Mouse (Mus musculus) left cerebral cortex, adult 8-10 months (tissue): ENCODE measurements around the gene Gucd1. TPM values are rescaled to one million over a fixed set of nuclear protein-coding genes. Genes with fewer than 3 reads are reported as not detected.
"Not testable (repeated sequence)": the region's sequence is repeated elsewhere in the genome, so short reads cannot be mapped to it uniquely, and the experiment has no call there.

ENCODE experiments used
- DNase-seq, 2 experiments: peaks; one replicate each; pipeline ENCODE4 v3.0.0; 2022; ENCODE audit warnings: low spot score in 2 of 2
- total RNA-seq, 4 experiments: library from RNA; stranded (reverse); gene quantifications; 2 replicates each; pipeline ENCODE4 v1.2.4; 2022

The Gucd1 gene
- total RNA-seq, 4 experiments from 2014 or later = 14.2 to 19.2 (median 15.2) TPM

DNA sequence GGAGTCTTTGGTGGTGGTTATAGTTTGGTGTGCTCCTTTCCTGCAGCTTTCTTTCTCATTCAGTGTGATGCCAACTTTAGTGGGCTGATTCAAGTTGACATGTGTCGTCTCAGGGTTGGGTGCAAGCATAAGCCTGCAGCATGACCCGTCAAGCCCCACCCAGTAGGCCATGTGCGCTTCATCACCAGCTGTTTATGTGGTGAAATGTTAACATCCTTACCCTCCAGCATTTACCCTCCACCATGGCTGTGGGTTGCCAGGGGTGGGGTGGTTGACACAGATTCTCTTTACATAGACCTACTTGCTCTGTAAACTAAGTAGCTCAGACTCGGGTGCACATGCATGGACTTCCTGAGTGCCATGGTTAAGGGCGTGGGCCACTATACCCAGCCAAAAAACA is 18.4 kb upstream of the Gucd1 start:
- no peak for DNase-seq

DNA sequence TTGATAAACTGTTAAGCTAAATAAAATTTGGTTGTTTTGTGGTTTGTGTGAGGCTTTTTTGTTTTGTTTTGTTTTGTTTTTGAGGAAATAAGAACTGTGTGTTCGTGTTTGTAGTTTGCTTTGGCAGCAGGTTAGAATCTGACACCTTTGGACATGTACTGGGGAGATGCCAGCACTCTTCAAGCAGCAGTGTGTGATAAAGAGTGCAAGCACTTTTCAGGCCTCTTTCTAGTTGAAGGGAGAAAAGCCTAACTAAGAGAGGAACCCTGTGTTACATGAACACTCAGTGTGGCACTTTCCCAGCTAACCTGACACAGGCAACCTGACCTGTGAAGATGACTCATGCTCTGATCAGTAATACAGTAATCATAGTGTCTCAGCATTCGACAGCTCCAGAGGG is 17.7 kb upstream of the Gucd1 start:
- DNase-seq = no peak

DNA sequence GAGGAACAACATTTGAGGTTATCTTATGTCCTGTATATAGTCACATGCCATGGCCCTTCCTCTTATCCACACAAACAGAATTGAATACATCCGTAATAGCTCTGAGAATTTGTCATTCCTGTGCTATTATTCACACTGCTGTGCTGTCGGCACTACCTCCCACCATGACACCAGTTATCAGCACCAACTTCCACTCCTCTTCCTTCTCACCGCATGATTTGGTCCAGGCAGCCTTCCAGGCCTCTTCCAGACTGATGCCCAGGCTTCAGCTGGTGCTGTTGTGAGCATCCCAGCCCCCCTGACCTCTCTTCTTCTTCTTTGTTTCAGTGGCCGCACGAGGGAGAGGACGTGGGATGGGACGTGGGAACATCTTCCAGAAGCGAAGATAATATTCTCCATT is 17.2 kb upstream of the Gucd1 start:
- no peak for DNase-seq

DNA sequence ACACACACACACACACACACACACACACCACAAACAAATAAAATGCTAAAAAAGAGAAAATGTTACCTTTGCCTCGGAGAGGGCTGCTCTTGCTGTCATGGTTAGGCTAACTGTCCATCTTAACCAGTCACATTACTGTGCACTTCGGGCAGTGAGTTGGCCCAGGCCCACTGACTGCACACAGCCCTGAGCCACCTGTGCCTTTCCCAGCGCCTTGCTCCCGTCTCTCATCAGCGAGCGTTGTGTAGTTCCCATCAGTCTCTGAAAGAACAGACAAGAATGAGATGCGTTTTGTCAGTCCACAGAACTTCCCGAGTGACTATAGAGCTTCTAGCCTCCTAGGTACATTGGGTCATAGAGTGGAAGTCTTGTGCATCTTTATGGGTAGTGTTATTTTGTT is 16.4 kb upstream of the Gucd1 start:
- DNase-seq = no peak

DNA sequence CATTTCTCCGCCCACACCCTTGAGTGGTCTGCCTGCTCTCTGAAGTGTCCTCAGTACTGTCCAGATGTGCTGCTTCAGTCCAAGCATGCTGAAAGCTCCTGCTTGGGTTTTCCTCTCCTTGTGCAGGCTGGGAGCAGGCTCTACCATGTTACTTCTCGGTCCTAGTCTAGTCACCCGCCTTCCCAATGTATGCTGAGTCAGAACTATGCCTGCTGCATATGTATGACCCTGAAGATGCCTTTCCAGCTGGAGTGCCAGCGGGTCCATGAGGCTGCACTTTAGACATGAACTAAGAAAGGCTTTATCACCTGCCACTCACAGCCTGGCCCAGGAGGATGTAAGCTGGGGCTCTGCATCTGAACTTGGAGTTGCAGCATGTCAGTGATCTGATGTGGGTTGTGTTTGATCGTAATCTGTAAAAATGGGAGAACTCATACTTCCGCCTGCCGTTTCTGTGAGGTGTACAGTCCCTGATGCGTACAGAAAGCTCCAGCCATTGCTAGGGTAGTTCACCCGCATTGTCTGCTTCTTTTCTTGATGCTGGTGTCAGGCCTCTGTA is 13.8 kb upstream of the Gucd1 start:
- DNase-seq = no peak

DNA sequence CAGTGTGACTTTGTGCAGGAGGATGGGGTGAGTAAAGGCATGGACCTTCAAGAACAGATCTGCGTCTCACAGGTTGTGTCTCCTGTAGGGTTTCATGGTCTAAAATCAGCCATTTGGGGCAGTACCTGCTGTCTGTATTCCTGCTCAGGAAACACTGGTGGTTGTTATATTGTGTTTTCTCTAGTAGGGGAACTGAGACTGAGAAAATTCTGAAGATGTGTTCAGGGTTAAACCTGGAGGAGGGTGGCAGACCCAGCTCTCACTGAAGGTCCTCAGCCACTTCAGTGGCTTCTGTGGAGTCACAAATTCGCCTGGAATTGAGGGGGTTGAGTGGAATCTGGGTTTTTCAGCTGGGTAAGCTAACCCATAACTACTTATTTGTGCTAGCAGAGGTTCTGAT is 12.6 kb upstream of the Gucd1 start:
- DNase-seq = no peak

DNA sequence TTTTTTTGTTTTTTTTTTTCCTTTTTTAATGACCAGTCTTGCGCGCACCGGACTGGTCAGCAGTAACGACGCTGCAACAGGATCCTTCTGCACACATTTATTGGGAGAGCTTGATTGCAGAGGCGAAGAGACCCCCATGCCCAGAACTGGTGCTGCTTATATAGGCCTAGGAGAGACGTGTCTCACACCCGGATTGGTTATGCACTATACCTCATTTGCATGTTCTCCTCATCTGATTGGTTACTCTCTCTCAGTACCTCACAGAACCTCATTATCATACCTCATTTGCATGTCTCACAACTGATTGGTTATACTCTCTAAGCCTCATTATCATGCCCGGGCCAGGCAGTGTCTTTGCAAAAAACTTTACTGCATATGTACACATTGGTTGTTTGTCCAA is 7.7 kb upstream of the Gucd1 start:
- not testable (repeated sequence) for DNase-seq

DNA sequence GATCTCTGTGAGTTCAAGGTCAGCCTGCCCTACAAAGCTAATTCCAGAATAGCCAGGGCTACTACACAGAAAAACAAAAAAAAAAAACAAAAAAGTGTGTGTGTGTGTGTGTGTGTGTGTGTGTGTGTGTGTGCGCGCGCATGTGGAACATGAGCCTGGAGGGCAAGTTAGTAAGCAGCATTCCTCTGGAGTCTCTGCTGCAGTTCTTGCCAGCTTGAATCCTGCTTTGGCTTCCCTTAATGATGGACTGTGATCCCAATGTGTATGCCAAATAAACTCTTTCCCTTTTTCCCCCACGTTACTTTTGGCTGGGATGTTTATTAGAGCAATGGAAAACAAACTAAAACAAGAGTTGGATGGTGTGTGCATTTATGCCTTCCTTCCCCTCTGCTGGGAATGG is 3.9 kb upstream of the Gucd1 start:
- no peak for DNase-seq

DNA sequence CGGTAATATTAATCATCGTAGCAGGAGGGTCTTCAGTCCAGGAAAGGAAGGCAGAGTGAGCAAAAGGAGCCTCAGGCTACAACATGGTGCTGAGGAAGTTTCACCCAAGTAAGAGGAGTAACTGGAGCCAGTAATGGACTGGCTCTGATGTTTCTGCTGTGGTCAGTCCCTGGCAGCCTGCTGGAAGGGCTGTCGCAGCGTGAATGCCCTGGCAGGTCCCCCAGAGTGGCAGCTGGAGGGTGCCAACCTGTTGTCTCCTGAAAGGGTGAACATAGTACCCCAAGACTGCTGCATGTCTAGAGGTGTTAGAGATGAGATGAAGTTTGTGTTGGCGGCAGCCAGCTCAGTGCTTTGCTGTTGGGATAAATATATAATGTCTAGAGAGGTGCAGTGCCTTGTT is 2.8 kb upstream of the Gucd1 start:
- no peak for DNase-seq

DNA sequence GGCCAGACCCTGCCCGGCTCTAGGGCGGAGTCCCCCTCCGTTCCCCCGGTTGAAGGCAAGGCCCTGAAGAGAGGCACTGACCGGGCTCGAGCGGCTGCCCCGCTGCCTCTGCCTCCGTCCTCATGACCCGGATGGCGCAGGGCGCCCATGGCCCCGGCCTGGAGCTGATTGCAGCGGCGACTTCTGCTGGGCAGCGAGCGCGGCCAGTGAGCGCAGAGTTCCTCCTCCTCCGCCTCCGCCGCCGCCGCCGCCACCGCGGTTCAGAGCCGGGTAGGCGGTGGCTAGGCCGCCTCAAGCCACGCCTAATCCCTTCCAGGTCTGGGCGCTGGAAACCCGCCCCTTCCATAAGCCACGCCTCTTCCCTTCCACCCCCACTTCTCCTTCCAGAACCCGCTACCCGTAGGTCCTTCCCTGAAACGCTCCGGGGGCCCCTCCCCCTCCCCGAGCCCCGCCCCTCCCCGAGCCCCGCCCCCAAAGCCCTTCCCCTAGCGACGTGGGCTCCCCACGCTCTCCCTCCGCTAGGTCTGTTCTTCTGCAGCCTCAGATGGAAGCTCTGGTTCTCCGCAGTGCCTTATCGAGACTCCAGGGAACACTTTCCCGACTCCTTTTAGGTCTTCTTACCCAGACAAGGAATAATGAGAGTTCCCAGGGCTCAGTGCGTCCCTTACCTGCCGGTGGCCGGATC is 557 bp downstream of the Gucd1 start, which contains the start of gene Snrpd3:
Snrpd3 (plus strand) TSS at position 479 of the 685 bp plus-strand sequence.
- DNase-seq = peak; percentile 73 to 92

DNA sequence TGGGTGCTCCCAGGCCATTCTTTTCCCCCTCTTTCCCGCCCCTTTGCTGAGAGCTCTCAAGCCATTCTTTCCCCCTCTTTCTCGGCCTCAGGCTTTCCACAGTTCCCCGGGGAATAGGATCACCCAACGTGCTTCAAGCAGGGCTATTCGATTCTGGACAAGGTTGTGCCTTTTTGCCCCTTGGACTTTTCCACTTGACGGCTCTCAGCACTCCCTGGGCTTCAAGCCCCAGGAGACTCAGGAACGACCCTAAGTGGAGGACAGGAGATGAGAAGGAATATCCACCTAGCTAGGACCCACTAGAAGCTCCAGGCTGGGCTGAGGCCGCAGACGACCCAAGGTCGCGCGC is 1.1 kb downstream of the Gucd1 start:
- no peak for DNase-seq

DNA sequence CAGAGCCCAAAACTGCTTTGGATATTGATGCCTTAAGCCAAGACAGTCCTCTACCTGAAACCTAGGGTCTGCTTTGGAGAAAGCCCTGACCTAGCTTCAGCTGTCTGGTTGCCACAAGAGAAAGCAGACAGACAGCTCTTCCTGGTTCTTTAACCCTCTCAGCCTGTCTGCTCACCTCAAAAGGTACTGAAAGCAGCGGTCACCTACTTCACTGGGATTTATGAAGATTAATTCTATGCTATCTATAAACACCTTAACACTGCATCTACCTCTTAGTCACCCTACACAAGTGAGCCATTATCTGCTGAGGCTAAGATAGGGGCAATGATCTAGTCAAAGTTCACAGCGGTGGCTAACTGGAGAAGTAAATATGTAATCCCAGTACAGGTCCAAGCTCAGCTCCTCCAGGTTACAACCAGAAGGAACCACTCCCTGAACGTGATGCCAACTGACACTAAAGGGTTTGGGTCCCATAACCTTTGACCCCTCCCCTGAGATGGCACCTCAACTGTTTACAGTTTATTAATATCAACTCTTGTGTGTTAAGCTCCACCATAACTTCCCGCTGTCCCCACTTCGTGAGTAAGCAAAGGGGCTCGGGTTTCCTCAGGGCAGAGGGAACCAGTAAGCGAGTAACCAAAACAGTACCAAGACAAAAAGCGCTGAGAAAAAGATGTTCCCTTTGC is 1.6 kb downstream of the Gucd1 start:
- DNase-seq = no peak

DNA sequence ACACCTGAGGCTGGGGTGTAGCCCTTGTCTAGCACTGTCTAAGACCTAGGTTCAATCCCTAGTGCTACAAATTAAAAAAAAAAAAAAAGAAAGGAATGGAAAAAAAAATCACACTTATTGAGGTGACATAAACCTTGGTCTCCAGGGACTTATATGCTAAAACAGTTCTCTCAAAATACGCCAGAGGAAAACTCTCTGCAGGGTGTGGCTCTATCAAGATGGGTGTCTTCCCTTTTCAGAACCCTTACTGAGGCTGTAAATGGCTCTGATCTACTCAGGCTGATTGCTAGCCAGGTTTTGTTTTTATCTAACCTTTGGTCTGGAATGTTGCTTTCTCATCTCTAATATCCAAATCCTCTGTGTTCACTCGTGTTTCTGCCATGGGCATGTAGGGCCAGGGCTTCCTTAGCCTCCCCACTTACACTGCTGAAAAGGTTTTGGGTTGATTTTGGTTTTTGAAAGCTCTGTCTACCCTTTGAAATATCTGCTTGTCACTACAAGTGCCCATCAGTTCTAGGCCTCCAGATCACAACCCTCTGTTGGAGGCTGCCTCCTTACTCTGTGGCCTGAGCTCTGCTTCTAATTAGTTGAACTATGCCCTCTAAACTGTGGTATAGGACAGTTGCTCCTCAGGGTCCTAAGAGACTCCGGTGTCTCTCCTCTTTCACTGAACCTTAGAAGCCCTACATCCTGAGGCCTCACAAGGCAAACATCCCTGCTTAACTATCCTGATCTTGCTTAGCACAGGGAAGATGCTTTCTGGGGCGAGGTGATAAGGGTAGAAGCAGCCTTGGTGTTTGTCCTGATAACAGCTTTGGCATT is 2.3 kb downstream of the Gucd1 start:
- no peak for DNase-seq

DNA sequence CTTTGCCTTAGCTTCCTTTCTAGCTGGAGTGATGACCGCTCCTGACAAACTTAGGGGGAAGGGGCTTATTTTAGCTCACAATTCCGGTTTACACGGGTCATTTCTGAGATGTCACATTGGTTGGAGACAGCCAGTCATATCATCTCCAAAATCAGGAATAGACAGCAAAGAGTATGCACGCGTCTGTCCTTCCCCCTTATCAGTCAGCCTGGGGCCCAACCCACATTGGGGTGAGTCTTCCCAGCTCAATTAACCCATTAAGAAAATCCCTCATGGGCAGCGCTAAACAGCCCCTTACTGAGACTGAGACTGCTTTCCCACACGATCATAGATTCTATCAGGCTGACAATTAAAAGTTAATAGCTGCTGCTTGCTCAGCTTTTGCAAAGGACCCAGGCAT is 3.4 kb downstream of the Gucd1 start:
- DNase-seq = no peak

DNA sequence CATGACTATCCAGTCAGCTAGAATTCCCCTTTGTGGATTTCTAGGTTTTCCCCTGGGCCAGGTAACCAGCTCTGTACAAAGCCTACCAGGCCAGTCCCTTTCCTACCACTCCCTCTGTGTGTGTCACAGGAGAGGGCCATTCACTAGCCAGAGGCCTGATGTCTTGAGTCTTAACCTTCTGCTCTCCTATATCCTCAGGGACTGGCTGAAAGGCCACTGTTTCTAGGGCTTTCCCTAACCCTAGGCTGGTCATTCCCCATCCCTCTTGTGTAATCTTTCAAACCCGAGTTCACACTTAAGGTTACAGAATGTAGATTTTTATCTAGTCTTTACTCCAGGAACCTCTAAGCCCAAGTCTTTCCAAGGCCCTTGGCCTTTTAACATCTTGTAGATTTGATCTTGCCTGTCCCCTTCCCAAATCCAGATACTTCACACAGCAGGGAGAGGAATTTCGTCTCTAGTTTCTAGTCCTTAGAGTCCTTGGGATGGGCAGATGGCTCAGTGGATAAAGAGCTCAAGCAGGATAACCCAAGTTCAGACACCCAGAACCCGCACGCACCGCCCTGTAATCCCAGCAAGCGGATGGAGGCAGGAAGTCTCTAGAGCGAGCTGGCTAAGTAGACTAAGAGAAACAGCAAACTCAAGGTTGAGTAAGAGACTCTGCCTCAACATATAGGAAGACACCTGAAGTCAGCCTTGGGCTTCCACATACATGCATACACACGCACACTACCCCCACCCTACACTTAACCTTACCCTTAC is 4.3 kb downstream of the Gucd1 start:
- DNase-seq = no peak

DNA sequence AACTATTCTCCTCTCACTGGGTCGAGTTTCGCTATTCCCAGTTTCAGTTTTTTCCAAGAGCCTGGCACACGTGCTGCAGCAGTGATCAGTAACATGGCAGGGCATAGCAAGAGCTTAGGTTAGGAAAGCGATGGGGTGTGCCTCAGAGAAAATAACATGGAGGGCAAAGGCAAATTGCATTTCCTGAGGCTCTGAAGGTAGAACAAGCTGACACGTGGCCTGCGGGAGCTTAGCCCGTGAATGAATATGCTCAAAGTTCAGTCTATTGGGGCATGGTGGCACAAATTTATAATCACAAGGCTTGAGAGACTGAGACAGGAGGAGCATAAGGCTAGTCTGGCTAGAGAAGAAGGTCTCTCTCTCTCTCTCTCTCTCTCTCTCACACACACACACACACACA is 5.0 kb downstream of the Gucd1 start:
- DNase-seq = no peak

DNA sequence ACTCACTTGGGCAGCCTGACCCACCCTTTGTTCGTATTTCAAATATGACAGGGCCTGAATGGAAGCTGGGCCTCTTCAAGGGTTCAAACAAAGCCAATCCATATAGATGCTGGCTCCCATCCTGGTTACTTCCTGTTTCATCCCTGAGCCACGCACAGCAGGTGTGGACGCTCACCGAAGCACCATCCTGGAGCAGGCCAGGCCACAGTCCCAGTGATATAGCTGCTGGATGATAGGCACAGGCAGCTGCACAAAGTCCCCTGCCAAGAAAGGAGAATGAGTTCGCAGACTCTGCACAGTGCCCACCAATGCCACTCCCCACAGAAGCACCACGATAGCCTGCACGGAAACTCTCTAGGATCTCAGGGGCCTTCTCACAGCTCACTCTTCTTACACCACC is 5.9 kb downstream of the Gucd1 start:
- DNase-seq = no peak

DNA sequence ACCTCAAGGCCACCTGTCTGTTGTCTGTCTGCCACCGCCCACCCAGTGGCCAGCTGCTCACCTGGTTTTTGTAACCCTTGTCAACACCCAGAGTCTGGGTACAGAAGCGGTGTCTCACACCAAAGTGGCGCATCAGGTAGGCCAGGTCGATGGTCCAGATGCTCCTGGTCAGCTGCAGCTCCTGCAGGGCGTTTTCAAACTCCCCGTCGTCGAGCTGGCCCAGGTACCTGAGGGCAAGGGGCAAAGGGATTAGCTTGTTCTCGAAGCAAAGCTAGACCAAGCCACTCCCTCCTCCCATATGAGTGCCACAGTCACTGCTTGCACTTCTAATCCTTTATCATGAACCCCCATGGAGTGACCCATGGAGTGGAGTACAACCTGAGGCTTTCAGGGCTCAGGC is 6.7 kb downstream of the Gucd1 start:
- no peak for DNase-seq

DNA sequence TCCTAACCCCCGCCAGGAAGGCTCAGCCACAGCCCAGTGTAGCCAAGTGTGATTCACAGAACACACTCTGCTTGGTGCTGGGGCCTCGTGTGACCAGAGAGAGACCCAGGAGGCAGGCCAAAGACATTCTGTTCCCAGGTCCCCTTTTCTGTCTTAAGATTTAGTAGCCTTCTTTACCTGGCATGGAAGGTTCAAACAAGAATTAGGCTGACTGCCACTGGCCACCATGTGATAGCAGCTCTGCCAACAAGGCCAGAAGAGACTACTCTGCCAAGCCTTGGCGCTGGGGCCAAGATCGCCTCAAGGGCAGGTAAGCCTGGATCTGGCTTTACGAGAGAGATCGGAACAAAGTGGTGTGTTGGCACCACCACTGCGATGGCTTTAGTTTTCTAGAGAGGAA is 7.3 kb downstream of the Gucd1 start:
- DNase-seq = no peak

DNA sequence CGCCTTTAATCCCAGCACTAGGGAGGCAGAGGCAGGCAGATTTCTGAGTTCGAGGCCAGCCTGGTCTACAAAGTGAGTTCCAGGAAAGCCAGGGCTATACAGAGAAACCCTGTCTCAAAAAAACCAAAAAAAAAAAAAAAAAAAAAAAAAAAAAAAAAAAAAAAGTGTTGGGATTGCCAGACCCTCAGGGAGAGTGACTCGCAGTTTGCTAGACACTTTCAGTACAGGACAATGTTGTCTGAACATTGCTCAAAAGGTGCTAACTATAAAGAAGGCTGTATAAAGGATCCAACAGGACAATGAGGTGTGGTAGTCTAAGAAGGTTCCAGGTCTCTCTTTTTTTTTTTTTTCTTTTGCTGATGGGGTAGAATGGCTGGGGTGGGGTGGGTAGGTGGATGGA is 11.8 kb downstream of the Gucd1 start:
- DNase-seq = not testable (repeated sequence)

DNA sequence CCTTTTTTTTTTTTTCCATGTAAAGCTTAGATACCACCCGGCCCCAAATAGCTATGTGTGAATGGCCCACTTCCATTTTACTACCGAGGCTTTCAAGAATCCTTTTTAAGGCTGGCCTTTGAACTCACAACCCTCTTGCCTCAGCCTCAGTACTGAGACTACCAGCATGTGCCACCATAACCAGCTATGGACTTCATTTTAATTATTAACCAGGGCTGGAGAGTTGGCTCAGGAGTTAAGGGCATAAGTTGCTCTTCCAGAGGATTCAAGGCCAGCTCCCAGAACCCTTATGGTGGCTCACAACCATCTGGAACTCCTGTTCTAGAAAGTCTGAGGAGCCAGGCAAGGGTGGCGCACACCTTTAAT is 12.7 kb downstream of the Gucd1 start:
- DNase-seq = no peak
